Comparison of ENCODE assay signal across 10 mouse cellular contexts in the genomic region with DNA sequence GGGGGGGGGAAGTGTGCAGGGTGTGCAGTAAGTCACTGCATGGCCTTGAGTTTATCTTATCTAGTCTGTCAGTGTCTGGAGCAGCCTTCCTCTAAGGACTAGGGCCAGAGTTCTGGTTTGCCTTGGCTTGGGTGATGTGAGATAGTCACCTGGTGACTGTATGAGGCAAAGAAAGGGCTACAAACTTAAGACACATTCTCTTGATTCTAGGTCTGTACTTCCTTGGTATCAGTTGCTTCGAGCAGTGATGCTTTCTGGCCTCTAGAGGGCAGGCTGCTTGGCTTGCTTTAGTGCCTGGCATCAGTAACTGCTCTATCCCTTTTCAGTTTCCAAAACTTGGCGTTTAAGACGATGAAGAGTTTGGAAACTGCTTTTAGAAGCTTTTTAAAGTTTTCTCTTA. TPM values are rescaled to one million over a fixed set of nuclear protein-coding genes. Genes with fewer than 3 reads are reported as not detected.
DNase-seq lines count a peak whose midpoint lies in the region; TF ChIP-seq lines count a peak whose summit lies in the region.
"Had no signal": no experiment of that assay in that cellular context is flagged by ENCODE, and none has a peak within 500 bp of the region (broad histone marks: within the 10 kb centered on the region; RNA-seq: fewer than 3 reads in every experiment).

No protein-coding gene starts in this region.

- H3K4me3 ChIP-seq in embryonic fibroblast, embryonic 13.5 days (ENCODE audit: insufficient read depth, low read length) = no peak overlapping the region
- H3K4me3 ChIP-seq: heart, embryonic 13.5 days; midbrain, embryonic 12.5 days had no signal

- H3K4me1 ChIP-seq in embryonic fibroblast, embryonic 13.5 days (ENCODE audit: control insufficient read depth, insufficient read depth, low read length) = peaks cover 7% of the 10 kb centered on the region; the same call in 1 of the 2 replicates

- H3K27ac ChIP-seq in embryonic fibroblast, embryonic 13.5 days (ENCODE audit: insufficient read depth, low read length) = no peak overlapping the region
- H3K27ac ChIP-seq: heart, embryonic 13.5 days; midbrain, embryonic 12.5 days had no signal

- TF ChIP-seq CTCF in embryonic fibroblast, embryonic 13.5 days (IDR thresholded peaks at IDR 0.05; ENCODE audit: borderline replicate concordance, insufficient read depth, low read length) = peak; percentile 82; the same call in 1 of the 2 replicates

- intact Hi-C loops in left cerebral cortex, postnatal 36 days (cut with DNase I) = no loop called here

- TF ChIP-seq POLR2A in embryonic fibroblast, embryonic 13.5 days (IDR thresholded peaks at IDR 0.05; ENCODE audit: low read depth, low read length) = no peak

- peak; percentile 67 for DNase-seq in adrenal gland, postnatal 14 days
- DNase-seq in adrenal gland, adult 8-10 months = no peak
- peak; percentile 45 to 46 for DNase-seq in left cerebral cortex, adult 18-20 months (ENCODE audit: low spot score in 2 of 2)
- no peak for DNase-seq in left cerebral cortex, postnatal 36 days (ENCODE audit: low spot score in 2 of 2)
- peak; percentile 41 for DNase-seq in Muller cell, postnatal 12 days (ENCODE audit: inconsistent ontology term)
- DNase-seq in liver = peak; percentile 13
- peak; percentile 62 for DNase-seq in retina, postnatal 1 day

RNA-seq across cellular contexts. Expression of gene Map4k4, which starts 10.7 kb away (rescaled TPM):
- 140 and 141 TPM in 2 replicates for total RNA-seq in adrenal gland, postnatal 14 days (2021)
- 100 to 1,000 TPM in 2 of 4 experiments, 10 to 100 TPM in 2; 80.9 to 123 (median 104) TPM for total RNA-seq in adrenal gland, adult 8-10 months (2022)
- total RNA-seq in left cerebral cortex, adult 18-20 months (2021) = 10 to 100 TPM; 87.1 to 95.0 TPM
- 100 to 1,000 TPM; 103 to 130 TPM for total RNA-seq in left cerebral cortex, postnatal 36 days (2021)
- polyA plus RNA-seq in embryonic fibroblast, embryonic 13.5 days (2011; ENCODE audit: insufficient read length, low read depth, missing spikeins) = 259 and 286 TPM in 2 replicates

Comparison
In these comparisons a context has a peak if more than half of its experiments do, and no peak if none do; other contexts are left out.
1. DNase-seq: peak in adrenal gland, postnatal 14 days (single experiment), left cerebral cortex, adult 18-20 months (2 of 2), Muller cell, postnatal 12 days (single experiment), liver (single experiment) and retina, postnatal 1 day (single experiment); none in adrenal gland, adult 8-10 months (single experiment) and left cerebral cortex, postnatal 36 days (0 of 2).